Mouse (Mus musculus): Measurements from ENCODE around the gene Espn.

Espn gene

GRCm38 (mm10) chr4:152097911-152098799 lies 54.0 kb downstream of the Espn start:
- DNase-seq (ENCODE audit: low spot score): no peak

DNA sequence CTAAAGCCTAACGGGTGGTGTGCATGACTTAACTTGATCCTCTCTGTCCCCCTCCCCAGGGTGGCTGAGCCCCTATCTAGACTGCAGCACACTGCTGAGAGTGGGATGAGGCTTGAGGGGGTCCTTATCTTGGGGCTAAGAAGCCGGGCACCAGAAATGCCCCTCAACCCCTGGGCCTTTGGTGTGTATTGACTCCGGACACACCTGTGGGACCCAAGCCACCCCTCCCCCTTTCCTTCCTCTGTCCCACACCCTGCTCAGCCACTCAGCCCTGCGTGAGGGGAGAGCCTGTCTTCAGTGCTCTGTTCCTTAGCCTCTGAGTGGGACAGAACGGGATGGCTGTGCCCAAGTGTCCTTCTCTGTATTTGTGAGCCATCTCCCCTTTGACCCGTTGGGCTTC lies 55.2 kb downstream of the Espn start:
- DNase-seq (ENCODE audit: low spot score): no peak

DNA sequence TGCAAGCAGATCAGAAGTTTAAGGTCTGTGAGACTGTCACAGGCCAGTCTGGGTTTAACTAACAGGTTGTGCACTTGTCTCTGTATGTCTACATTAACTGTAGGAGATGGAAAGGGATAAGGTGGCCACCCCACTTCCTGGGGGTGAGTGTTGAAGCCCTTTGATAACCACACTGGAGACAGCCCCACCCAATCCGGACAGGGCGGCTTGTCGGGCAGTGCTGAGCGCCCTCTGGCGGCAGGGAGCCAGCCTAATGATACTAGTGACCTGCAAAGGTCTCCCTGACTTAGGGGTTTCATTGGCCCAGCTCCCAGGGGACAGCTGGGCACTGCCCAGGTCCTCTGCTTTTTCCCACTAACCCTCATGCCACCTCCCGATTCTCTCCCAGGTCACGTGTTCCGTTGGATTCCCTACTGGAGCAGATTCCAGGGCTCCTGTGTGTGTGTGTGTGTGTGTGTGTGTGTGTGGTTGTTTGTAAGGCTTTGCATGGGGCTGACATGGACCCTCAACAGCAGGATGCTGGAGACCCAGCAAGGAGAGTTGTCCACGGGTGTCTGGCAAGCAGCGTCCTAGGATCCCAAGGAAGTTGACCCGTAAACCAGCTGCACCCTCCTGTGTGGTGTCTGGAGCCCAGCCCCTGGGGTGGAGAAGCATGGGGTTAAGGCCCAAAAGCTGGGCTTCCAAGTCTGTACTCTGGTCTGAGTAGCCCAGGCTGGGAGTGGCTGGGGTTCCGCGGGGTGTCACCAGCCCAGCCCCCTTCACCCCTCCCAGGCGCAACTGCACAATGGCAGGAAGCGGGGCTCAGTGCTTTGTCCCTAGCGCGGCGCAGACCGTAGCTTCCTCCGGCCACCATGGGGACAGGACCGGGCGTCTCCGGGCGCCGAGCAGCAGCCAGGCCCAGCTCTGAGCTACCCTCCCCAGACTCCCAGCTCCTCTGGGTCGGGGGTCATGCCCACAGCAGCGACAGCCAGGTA lies 55.9 kb downstream of the Espn start:
- DNase-seq (ENCODE audit: low spot score): no peak

GRCm38 (mm10) chr4:152094233-152094632 lies 57.9 kb downstream of the Espn start:
- DNase-seq (ENCODE audit: low spot score): no peak

- no peak for DNase-seq (ENCODE audit: low spot score)
Measured at GRCm38 (mm10) chr4:152092751-152093293, 59.3 kb downstream of the Espn start.

- no peak for DNase-seq (ENCODE audit: low spot score)
Measured at GRCm38 (mm10) chr4:152090191-152090590, 62.0 kb downstream of the Espn start.

GRCm38 (mm10) chr4:152088556-152089120 lies 63.5 kb downstream of the Espn start:
- no peak for DNase-seq (ENCODE audit: low spot score)

- no peak for DNase-seq (ENCODE audit: low spot score)
Measured at GRCm38 (mm10) chr4:152088133-152088532, 64.0 kb downstream of the Espn start.

DNA sequence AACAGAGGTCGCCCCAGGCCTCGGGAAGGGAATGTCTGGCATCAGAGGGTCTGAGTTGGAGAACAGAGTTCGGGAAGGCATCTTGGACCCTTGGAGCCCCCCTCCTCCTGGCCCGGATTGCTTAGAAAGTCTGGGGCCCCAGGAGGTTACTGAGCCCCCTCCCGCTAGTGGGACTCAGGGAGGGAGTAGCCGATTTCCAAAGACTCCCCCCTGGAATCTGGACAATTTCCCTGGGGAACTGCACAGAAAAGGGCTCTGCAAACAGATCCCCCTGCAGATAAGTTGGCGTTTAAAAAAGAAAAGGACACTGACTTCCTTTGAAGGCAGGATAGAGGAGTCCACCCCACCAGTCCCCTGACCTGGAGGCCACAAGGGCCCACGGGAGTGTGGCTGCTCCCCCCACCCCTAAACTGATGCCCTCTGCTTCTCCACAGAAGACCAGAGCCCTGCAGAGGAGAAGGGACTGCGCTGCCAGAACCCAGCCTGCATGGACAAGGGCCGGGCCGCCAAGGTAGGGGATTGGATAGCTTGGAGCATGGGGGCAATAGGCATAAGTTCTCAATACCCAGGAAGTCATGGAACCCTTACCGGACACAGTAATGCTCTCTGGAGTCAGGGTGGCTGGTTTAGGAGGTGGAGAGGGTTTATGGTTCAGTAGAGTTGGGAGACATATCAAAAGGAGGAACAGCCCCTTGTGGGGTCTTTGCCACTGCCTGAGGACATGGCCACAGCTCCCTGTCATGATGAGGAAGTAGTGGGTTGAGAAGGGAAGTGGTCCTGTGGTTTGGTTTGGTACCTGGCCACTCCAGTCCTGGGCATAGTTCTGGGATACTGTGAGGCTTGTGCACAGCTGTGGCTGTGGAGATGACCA lies 64.7 kb downstream of the Espn start:
- no peak for DNase-seq (ENCODE audit: low spot score)

- no peak for DNase-seq (ENCODE audit: low spot score)
Measured at GRCm38 (mm10) chr4:152086505-152087210, 65.5 kb downstream of the Espn start.

DNA sequence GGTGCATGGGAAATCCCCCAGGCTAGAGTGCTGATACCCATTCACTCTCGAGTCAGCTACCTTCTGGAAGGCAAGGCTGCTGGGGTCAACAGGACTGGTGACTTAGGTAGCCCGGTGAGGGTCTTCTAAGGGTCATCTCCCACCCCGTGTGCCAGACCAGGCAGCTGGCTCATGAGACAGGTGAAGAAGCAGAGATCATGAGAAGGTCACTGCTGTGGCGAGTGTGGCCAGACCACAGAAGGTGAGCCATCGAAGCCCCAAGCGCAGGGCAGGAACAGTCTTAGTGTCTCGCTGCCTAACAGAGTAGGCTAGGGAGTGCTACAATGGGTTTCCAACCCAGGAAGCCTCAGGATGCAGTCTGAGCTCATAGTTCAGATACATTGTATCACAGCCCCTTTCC lies 67.6 kb downstream of the Espn start:
- no peak for DNase-seq (ENCODE audit: low spot score)

DNA sequence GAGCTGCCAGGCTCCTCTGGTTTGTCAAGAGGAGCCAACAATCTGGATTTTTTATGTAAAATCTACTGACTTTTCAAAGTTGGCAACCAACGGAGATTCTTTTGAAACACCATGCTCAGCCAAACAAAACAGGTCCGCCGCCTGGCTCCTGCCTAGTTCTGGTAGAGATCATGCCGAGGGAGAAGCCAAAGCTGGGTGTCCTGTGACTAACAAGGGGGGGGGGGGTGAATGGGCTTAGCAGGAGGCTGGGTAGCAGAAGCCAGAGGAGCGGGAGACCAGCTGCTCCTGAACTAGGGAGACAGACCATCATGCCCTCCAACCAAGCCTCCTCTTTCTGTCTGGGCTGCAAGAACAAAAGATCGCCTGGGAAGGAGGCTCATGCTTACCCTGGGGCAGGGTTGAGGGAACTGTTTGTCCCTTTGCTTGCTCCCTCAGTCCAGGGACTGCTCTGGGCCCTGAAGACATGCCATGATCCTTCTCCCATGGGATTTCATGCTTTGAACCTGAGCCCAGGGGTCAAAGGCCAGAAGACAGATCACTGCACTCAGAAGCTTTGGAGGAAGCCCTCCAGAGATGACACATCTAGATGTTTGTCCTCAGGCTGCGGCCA lies 68.5 kb downstream of the Espn start:
- DNase-seq (ENCODE audit: low spot score): no peak

DNA sequence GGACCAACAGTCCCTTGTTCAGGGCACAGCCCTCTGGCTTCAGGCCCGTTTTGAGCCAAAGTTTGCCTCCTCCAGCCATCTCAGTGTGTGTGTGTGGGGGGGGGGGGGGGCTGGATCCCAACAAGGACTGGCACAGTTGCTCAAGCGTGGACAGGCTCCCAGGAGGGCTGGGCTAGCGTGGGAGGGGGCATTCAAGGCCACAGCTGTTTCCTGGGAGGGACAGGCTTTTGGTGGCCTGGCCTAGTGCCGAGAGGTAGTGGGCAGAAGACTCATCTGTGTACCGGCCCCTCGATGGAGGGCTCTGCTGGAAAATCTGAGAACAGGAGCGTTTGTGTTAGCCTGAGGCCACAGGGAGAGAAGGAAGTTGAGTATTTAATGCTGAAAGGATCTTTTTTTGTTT lies 72.2 kb downstream of the Espn start:
- DNase-seq (ENCODE audit: low spot score): no peak

- no peak for DNase-seq (ENCODE audit: low spot score)
Measured at GRCm38 (mm10) chr4:152079261-152079660, 72.9 kb downstream of the Espn start.

DNA sequence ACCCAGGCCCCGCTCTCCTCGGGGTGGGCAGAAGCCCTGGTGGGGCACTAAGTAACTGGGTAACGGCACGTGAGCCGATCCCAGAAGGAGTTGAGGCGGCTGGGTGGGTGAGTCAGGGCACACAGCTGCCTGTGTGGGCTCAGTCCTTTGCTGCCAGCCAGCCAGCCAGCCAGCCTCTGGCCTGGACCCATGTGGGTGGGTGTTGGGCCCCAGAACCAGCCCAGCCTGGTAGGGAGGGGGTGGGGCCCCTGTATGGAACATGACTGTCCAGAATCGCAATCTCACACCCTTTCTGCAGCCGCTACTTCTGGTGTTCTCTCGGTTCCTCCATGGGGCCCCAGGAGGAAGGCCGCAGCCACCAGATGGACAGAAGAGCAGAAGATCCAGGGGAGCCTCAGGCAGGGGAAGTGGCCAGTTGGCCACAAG lies 74.1 kb downstream of the Espn start:
- DNase-seq (ENCODE audit: low spot score): no peak

DNA sequence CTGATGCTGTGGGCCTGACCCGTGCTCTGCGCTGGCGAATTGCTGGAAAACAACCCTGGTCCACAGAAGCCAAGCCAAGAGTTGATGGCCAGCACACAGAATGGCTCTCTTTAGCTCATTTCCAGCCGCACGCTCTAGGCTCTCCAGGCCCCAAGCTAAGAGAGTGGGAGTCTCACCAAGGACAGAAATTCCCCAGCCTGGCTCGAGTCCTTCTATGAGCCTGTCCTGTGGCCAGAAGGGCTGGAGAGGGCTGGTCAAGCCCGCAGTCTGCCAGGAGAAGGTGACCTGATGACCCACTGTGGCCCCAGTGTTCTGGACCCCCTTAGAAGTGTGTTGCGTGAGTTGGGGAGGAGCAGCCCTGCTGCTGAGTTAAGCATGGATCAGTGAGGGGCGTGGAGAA lies 75.0 kb downstream of the Espn start:
- no peak for DNase-seq (ENCODE audit: low spot score)

- no peak for DNase-seq (ENCODE audit: low spot score)
Measured at GRCm38 (mm10) chr4:152074548-152074947, 77.6 kb downstream of the Espn start.

GRCm38 (mm10) chr4:152073715-152074114 lies 78.5 kb downstream of the Espn start:
- DNase-seq (ENCODE audit: low spot score): no peak

GRCm38 (mm10) chr4:152072655-152073054 lies 79.5 kb downstream of the Espn start:
- no peak for DNase-seq (ENCODE audit: low spot score)

- DNase-seq (ENCODE audit: low spot score): no peak
Measured at GRCm38 (mm10) chr4:152072121-152072601, 80.0 kb downstream of the Espn start, which contains the start of gene Plekhg5. Plekhg5 (plus strand) TSS chr4:152072498.

All from ovary, postnatal 10 days (tissue).